Mouse (Mus musculus): ENCODE data around the gene Spcs2. TPM values are rescaled to one million over a fixed set of nuclear protein-coding genes. Genes with fewer than 3 reads are reported as not detected.

Gene Spcs2
- 127 and 130 TPM in 2 replicates for polyA plus RNA-seq (2012; ENCODE audit: insufficient read depth, insufficient read length, missing spikeins)

GRCm38 (mm10) chr7:99863362-99863761 lies at the start of gene Spcs2:
Gene Spcs2, minus strand, starts transcription at chr7:99863462.
- TF ChIP-seq POLR2A (IDR thresholded peaks at IDR 0.05; ENCODE audit: borderline replicate concordance, low read depth, low read length), result no peak
- no peak for TF ChIP-seq CTCF (IDR thresholded peaks at IDR 0.05; ENCODE audit: low read depth, low read length)
- H3K27ac ChIP-seq (ENCODE audit: insufficient read depth, low read depth, low read length), result no peak within 1 kb of the TSS
- H3K4me1 ChIP-seq (ENCODE audit: control insufficient read depth, insufficient read depth, low read length), result peaks cover 33% of the 10 kb centered on the region
- H3K4me3 ChIP-seq (ENCODE audit: insufficient read depth, low read length), result no peak within 1 kb of the TSS

GRCm38 (mm10) chr7:99911038-99911437 lies 47.8 kb upstream of the Spcs2 start:
- H3K4me1 ChIP-seq (ENCODE audit: control insufficient read depth, insufficient read depth, low read length), result peaks cover 16% of the 10 kb centered on the region
- no peak for TF ChIP-seq POLR2A (IDR thresholded peaks at IDR 0.05; ENCODE audit: borderline replicate concordance, low read depth, low read length)
- no peak for TF ChIP-seq CTCF (IDR thresholded peaks at IDR 0.05; ENCODE audit: low read depth, low read length)
- H3K27ac ChIP-seq (ENCODE audit: insufficient read depth, low read depth, low read length), result no peak overlapping the region
- H3K4me3 ChIP-seq (ENCODE audit: insufficient read depth, low read length), result no peak overlapping the region

GRCm38 (mm10) chr7:99907463-99907862 lies 44.2 kb upstream of the Spcs2 start:
- H3K27ac ChIP-seq (ENCODE audit: insufficient read depth, low read depth, low read length), result no peak overlapping the region
- no peak for TF ChIP-seq POLR2A (IDR thresholded peaks at IDR 0.05; ENCODE audit: borderline replicate concordance, low read depth, low read length)
- TF ChIP-seq CTCF (IDR thresholded peaks at IDR 0.05; ENCODE audit: low read depth, low read length), result no peak

GRCm38 (mm10) chr7:99906346-99906745 lies 43.1 kb upstream of the Spcs2 start:
- TF ChIP-seq POLR2A (IDR thresholded peaks at IDR 0.05; ENCODE audit: borderline replicate concordance, low read depth, low read length) (no peak), CTCF (IDR thresholded peaks at IDR 0.05; ENCODE audit: low read depth, low read length) (no peak)
- Histone ChIP-seq H3K27ac (ENCODE audit: insufficient read depth, low read depth, low read length) (no peak overlapping the region), H3K4me3 (ENCODE audit: insufficient read depth, low read length) (no peak overlapping the region), H3K4me1 (ENCODE audit: control insufficient read depth, insufficient read depth, low read length) (peaks cover 22% of the 10 kb centered on the region)

More at GRCm38 (mm10) chr7:99907463-99907862, 44.2 kb upstream of the Spcs2 start:
- Histone ChIP-seq H3K4me1 (ENCODE audit: control insufficient read depth, insufficient read depth, low read length) (peaks cover 22% of the 10 kb centered on the region), H3K4me3 (ENCODE audit: insufficient read depth, low read length) (no peak overlapping the region)

- TF ChIP-seq CTCF (IDR thresholded peaks at IDR 0.05; ENCODE audit: low read depth, low read length) (no peak), POLR2A (IDR thresholded peaks at IDR 0.05; ENCODE audit: borderline replicate concordance, low read depth, low read length) (no peak)
- Histone ChIP-seq H3K4me1 (ENCODE audit: control insufficient read depth, insufficient read depth, low read length) (peaks cover 22% of the 10 kb centered on the region), H3K4me3 (ENCODE audit: insufficient read depth, low read length) (no peak overlapping the region), H3K27ac (ENCODE audit: insufficient read depth, low read depth, low read length) (no peak overlapping the region)
Measured at GRCm38 (mm10) chr7:99904421-99905005, 41.3 kb upstream of the Spcs2 start.

GRCm38 (mm10) chr7:99902918-99903665 lies 39.8 kb upstream of the Spcs2 start:
- Histone ChIP-seq H3K27ac (ENCODE audit: insufficient read depth, low read depth, low read length) (no peak overlapping the region), H3K4me3 (ENCODE audit: insufficient read depth, low read length) (no peak overlapping the region), H3K4me1 (ENCODE audit: control insufficient read depth, insufficient read depth, low read length) (peaks cover 22% of the 10 kb centered on the region)
- TF ChIP-seq CTCF (IDR thresholded peaks at IDR 0.05; ENCODE audit: low read depth, low read length), result no peak

- no peak for TF ChIP-seq CTCF (IDR thresholded peaks at IDR 0.05; ENCODE audit: low read depth, low read length)
- no peak for TF ChIP-seq POLR2A (IDR thresholded peaks at IDR 0.05; ENCODE audit: borderline replicate concordance, low read depth, low read length)
- no peak overlapping the region for H3K4me3 ChIP-seq (ENCODE audit: insufficient read depth, low read length)
- H3K27ac ChIP-seq (ENCODE audit: insufficient read depth, low read depth, low read length), result no peak overlapping the region
- H3K4me1 ChIP-seq (ENCODE audit: control insufficient read depth, insufficient read depth, low read length), result peaks cover 15% of the 10 kb centered on the region
Measured at GRCm38 (mm10) chr7:99902208-99902607, 38.9 kb upstream of the Spcs2 start.

- Histone ChIP-seq H3K27ac (ENCODE audit: insufficient read depth, low read depth, low read length) (no peak overlapping the region), H3K4me1 (ENCODE audit: control insufficient read depth, insufficient read depth, low read length) (peaks cover 9% of the 10 kb centered on the region), H3K4me3 (ENCODE audit: insufficient read depth, low read length) (no peak overlapping the region)
- TF ChIP-seq CTCF (IDR thresholded peaks at IDR 0.05; ENCODE audit: low read depth, low read length), result no peak
- no peak for TF ChIP-seq POLR2A (IDR thresholded peaks at IDR 0.05; ENCODE audit: borderline replicate concordance, low read depth, low read length)
Measured at GRCm38 (mm10) chr7:99896905-99897304, 33.6 kb upstream of the Spcs2 start.

- H3K4me1 ChIP-seq (ENCODE audit: control insufficient read depth, insufficient read depth, low read length), result peaks cover 13% of the 10 kb centered on the region
- TF ChIP-seq POLR2A (IDR thresholded peaks at IDR 0.05; ENCODE audit: borderline replicate concordance, low read depth, low read length), result no peak
- no peak for TF ChIP-seq CTCF (IDR thresholded peaks at IDR 0.05; ENCODE audit: low read depth, low read length)
- H3K27ac ChIP-seq (ENCODE audit: insufficient read depth, low read depth, low read length), result no peak overlapping the region
- H3K4me3 ChIP-seq (ENCODE audit: insufficient read depth, low read length), result no peak overlapping the region
Measured at GRCm38 (mm10) chr7:99894478-99894877, 31.2 kb upstream of the Spcs2 start.

- Histone ChIP-seq H3K4me3 (ENCODE audit: insufficient read depth, low read length) (no peak overlapping the region), H3K27ac (ENCODE audit: insufficient read depth, low read depth, low read length) (no peak overlapping the region), H3K4me1 (ENCODE audit: control insufficient read depth, insufficient read depth, low read length) (peaks cover 14% of the 10 kb centered on the region)
- TF ChIP-seq CTCF (IDR thresholded peaks at IDR 0.05; ENCODE audit: low read depth, low read length) (no peak), POLR2A (IDR thresholded peaks at IDR 0.05; ENCODE audit: borderline replicate concordance, low read depth, low read length) (no peak)
Measured at GRCm38 (mm10) chr7:99893967-99894366, 30.7 kb upstream of the Spcs2 start.

Measured in bone marrow macrophage, adult 2 months (primary cell).